Mouse (Mus musculus) bone marrow, adult 2 months (tissue): ENCODE measurements around the gene Gm11492. TPM values are rescaled to one million over a fixed set of nuclear protein-coding genes. Genes with fewer than 3 reads are reported as not detected.
A peak's percentile ranks its signal among the peaks of the same experiment; 100 is the strongest.

Experiments
- H3K27ac ChIP-seq: fragments of 200-500 bp; 2 replicates; pipeline ENCODE4 v1.5.1; 2012; ENCODE audit warnings: low read depth, mild to moderate bottlenecking, control low read depth, inconsistent platforms, low read length; ENCODE audit not compliant: control insufficient read depth, poor library complexity, insufficient read depth
- H3K4me1 ChIP-seq: fragments of 200-500 bp; 2 replicates; pipeline ENCODE4 v1.6.1; 2011; ENCODE audit warnings: low read length; ENCODE audit not compliant: control insufficient read depth, insufficient read depth
- H3K4me3 ChIP-seq: fragments of 200-500 bp; replicated peaks from 2 replicates; pipeline ENCODE3; 2011; ENCODE audit warnings: mild to moderate bottlenecking, low read depth, low read length, control low read depth; ENCODE audit not compliant: control insufficient read depth
- CTCF ChIP-seq: fragments of 200-500 bp; IDR thresholded peaks from 2 replicates; pipeline ENCODE4 v1.5.1; 2011; ENCODE audit warnings: low read length, control low read depth; ENCODE audit not compliant: control insufficient read depth, insufficient read depth
- POLR2A ChIP-seq: fragments of 200-500 bp; IDR thresholded peaks from 2 replicates; pipeline ENCODE4 v1.6.1; 2011; ENCODE audit warnings: low read depth, mild to moderate bottlenecking, control low read depth, low read length, borderline replicate concordance; ENCODE audit not compliant: control insufficient read depth
- WGBS: fragments of 180-500 bp; shearing (Covaris S2); methylation state at CpG from one replicate; pipeline ENCODE4 v1.1.7; 2018; 5-methylcytosine and 5-hydroxymethylcytosine counted together
- polyA plus RNA-seq: library from polyadenylated mRNA; stranded (reverse); fragments of >200 nt; gene quantifications from 2 replicates; pipeline ENCODE4 v1.2.4, GENCODE M21; 2011; ENCODE audit warnings: low replicate concordance; ENCODE audit not compliant: missing spikeins, insufficient read depth, insufficient read length

Gm11492 gene
- polyA plus RNA-seq, 1 experiment: not detected

DNA sequence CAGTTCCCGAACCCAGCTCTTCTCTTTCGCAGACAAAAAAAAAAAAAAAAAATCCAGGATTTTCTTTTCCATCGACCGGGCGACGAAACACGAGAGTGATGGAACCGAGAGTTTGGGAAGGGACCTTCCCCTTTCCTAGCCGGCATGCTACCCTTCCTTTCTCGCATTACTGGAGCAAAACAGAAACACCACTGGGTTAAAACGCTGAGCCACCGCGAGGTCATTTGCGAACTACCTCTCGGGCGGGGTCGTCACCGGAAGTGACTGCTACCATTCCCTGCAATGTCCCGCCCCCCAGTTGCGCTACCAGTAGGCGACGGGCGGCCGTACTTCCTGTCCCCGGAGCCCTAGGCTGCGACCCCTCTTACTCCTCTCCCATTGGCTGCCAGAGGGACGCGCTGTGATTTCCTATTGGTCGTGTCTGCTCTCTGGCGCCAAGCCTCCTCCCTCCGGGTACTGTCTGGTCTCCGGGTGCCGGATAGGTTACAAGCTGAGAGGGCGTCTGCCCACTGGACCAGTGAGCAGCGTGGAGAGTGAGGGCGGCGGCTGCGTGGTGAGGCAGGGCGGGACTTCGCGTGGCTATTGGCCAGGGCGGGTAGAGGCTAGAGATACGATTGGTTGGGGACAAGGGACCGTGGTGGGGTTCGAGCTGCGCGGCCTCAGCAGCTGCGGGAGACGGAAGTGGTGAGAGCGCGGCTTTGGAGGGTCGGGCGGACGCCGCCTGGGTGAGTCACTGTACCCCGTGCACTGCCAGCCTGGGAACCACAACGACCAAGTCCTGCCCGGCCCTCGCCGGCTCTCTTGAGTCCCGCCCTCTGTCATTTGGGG, 25.3 kb downstream of the Gm11492 start, which contains the start of gene Mtmr4:
Gene Mtmr4, plus strand, starts transcription at position 637 of the 828 bp plus-strand sequence.
- Histone ChIP-seq H3K4me1 (peaks cover 6% of the 10 kb centered on the region; the same call in 1 of the 2 replicates), H3K27ac (peak within 1 kb of the TSS; percentile 95), H3K4me3 (peak within 1 kb of the TSS; percentile 83)
- under 1% methylated on average over 61 of the region's 61 CpGs for WGBS
- 0 out of 2 replicates have a peak, but pooled peaks have one; percentile 11 for TF ChIP-seq CTCF
- TF ChIP-seq POLR2A: peak; percentile 91

GRCm38 (mm10) chr11:87592354-87592695, 25.9 kb downstream of the Gm11492 start:
- Histone ChIP-seq H3K4me3 (peak overlapping the region; percentile 83), H3K4me1 (peaks cover 6% of the 10 kb centered on the region; the same call in 1 of the 2 replicates), H3K27ac (peak overlapping the region; percentile 95)
- WGBS: 2% methylated on average over 15 of the region's 15 CpGs
- TF ChIP-seq POLR2A (no peak), CTCF (no peak)

DNA sequence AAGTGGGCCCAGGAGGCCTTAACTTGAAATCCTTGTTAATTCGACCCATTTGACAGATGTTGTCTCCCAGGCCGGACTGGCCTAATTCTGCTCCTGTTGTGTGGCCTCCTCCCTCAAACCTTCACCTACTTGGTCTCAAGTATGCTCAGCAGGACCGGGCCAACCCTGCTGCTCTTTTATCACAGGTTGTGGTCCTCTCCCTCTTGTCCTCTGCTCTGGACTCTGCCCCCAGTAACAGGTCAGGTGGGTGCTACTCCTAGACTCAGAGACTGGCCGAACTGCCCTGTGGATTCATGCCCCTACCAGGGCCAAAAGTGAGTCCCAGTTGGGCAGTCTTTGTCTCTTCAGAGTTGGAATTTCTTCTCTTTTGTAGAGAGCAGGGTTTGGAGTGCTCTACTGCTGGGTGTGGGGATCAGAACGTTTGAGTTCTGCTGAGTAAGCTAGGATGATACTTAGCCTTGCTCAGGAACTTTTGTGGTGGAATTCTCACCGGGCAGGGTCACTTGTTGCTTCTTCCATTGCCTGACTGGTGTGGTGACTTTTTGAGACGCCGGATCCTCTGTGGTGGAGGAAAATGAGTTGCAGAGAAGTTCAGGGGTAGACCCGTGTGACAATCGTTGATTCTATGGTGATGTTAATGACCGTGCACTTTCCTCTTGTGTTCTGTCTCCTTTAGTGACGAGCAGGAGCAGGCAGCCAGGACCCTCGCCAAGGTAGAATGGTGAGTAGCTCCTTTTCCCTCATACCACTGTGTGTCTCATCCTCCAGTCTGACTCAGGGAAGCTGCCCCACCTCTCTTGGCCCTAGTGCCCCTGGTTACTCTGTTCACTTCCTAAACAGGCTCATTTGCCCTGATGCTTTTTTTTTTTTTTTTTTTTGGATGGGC, 26.5 kb downstream of the Gm11492 start:
- Histone ChIP-seq H3K27ac (peak overlapping the region; percentile 95), H3K4me1 (peaks cover 6% of the 10 kb centered on the region; the same call in 1 of the 2 replicates), H3K4me3 (peak overlapping the region; percentile 83)
- WGBS: 29% methylated on average over 13 of the region's 13 CpGs
- TF ChIP-seq CTCF: no peak
- TF ChIP-seq POLR2A: no peak

GRCm38 (mm10) chr11:87595327-87595841, 28.9 kb downstream of the Gm11492 start:
- TF ChIP-seq CTCF: no peak
- TF ChIP-seq POLR2A: no peak
- Histone ChIP-seq H3K27ac (no peak overlapping the region; the same call in 1 of the 2 replicates), H3K4me3 (peak overlapping the region; percentile 44), H3K4me1 (peaks cover 6% of the 10 kb centered on the region; the same call in 1 of the 2 replicates)
- WGBS: 5% methylated on average over 37 of the region's 37 CpGs

DNA sequence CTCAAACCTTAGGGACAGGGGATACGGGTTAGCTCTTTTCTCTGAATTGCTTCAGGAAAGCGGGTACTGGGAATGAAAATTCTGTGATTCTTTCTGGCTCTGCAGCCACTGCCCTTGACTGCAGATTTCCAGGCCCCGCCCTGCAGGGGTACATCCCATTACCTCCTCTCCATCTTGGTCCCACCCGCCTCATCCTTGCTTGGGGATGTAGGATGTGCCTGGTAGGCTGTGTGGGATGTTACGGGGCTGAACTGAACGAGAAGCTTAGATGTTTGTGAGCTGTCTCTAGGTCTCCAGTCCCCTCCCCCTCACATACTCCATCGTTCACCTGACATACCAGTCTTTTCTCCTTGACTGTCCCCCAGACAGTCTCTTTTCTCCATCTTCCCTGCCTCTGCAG, 29.5 kb downstream of the Gm11492 start:
- Histone ChIP-seq H3K27ac (no peak overlapping the region), H3K4me3 (peak overlapping the region; percentile 44), H3K4me1 (peaks cover 6% of the 10 kb centered on the region; the same call in 1 of the 2 replicates)
- TF ChIP-seq POLR2A: no peak
- TF ChIP-seq CTCF: no peak
- 53% methylated on average over 7 of the region's 7 CpGs for WGBS

GRCm38 (mm10) chr11:87596492-87596891, 30.0 kb downstream of the Gm11492 start:
- TF ChIP-seq CTCF: no peak
- no peak for TF ChIP-seq POLR2A
- Histone ChIP-seq H3K4me3 (no peak overlapping the region), H3K4me1 (peaks cover 6% of the 10 kb centered on the region; the same call in 1 of the 2 replicates), H3K27ac (no peak overlapping the region)
- WGBS: 71% methylated on average over 2 of the region's 2 CpGs

DNA sequence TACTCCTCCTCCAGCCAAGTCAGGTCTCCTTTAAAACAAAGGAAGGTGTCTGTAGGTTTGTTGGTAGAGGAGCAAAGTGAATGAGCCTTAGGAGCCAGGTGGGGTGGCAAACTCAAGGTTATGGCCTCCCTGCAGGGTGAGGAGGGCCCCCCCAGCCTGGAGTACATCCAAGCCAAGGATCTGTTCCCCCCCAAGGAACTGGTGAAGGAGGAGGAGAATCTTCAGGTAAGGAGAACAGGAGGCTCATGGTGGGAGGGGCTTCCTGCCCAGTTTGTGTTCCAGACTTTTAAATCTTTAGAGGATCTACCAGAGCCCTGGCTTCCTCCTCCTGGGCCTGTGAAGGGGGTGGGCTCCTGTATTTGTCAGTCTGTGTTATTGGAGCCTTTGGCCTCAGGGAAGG, 30.6 kb downstream of the Gm11492 start:
- no peak for TF ChIP-seq CTCF
- TF ChIP-seq POLR2A: no peak
- no peak overlapping the region for H3K27ac ChIP-seq
- H3K4me1 ChIP-seq: peaks cover 6% of the 10 kb centered on the region; the same call in 1 of the 2 replicates
- no peak overlapping the region for H3K4me3 ChIP-seq
